Mouse (Mus musculus): ENCODE measurements at regions not wholly inside any gene's neighbourhood (a gene's known extent, or its start where the extent isn't known, plus 50 kb on each side); places are given as distances from the start of the nearest gene placed in this dataset.
"Not testable (repeated sequence)": the region's sequence is repeated elsewhere in the genome, so short reads cannot be mapped to it uniquely, and the experiment has no call there.

DNA sequence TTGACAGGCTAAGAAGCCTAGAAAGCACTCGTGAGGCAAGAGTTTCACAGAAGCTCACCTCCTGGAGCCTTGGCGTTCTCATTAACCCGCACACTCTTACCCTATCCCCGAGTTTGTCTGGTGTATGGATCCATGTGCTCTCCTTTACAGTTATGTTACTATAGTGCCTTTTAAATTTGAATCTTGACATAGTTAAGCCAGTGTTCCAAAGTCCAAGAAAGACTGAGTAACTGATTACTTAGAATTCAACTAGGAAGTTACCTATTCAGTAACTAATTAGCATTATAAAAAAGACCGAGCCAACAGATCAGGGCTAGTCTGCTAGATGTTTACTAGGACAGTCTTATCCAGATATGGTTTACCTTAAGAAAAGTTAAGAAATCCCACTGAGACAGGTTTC is 1386.0 kb upstream of the 1700008P02Rik start:
- WGBS: 67% methylated on average over 5 of the region's 5 CpGs
- Histone ChIP-seq H3K4me3 (ENCODE audit: low read depth, low read length) (no peak overlapping the region), H3K4me1 (ENCODE audit: control insufficient read depth, insufficient read depth, low read length) (no peaks in the 10 kb centered on the region), H3K9ac (replicated peaks; ENCODE audit: low read depth, low read length) (no peak overlapping the region), H3K27ac (ENCODE audit: low read length) (no peak overlapping the region), H3K9me3 (ENCODE audit: control insufficient read depth, low read depth, low read length) (no peaks in the 10 kb centered on the region), H3K27me3 (ENCODE audit: control insufficient read depth, insufficient read depth, low read length) (no peaks in the 10 kb centered on the region), H3K4me2 (replicated peaks; ENCODE audit: low read depth, low read length) (no peak overlapping the region), H3K36me3 (ENCODE audit: control insufficient read depth, insufficient read depth, low read length) (no peaks in the 10 kb centered on the region)
- ATAC-seq (ENCODE audit: insufficient number of reproducible peaks, insufficient read depth, low FRiP score, low read depth): no peak

- H3K4me1 ChIP-seq (ENCODE audit: control insufficient read depth, insufficient read depth, low read length); H3K27ac ChIP-seq (ENCODE audit: low read length); ATAC-seq (ENCODE audit: insufficient number of reproducible peaks, insufficient read depth, low FRiP score, low read depth); H3K36me3 ChIP-seq (ENCODE audit: control insufficient read depth, insufficient read depth, low read length); H3K4me3 ChIP-seq (ENCODE audit: low read depth, low read length); H3K9ac ChIP-seq (replicated peaks; ENCODE audit: low read depth, low read length); H3K27me3 ChIP-seq (ENCODE audit: control insufficient read depth, insufficient read depth, low read length); H3K4me2 ChIP-seq (replicated peaks; ENCODE audit: low read depth, low read length); H3K9me3 ChIP-seq (ENCODE audit: control insufficient read depth, low read depth, low read length): not testable (repeated sequence)
- 87% methylated on average over 2 of the region's 2 CpGs for WGBS
Observed at GRCm38 (mm10) chr3:8005684-8006083, 1385.4 kb upstream of the 1700008P02Rik start.

- ATAC-seq (ENCODE audit: insufficient number of reproducible peaks, insufficient read depth, low FRiP score, low read depth): no peak
- H3K4me3 ChIP-seq (ENCODE audit: low read depth, low read length): no peak overlapping the region
- no peak overlapping the region for H3K27ac ChIP-seq (ENCODE audit: low read length)
- H3K9ac ChIP-seq (replicated peaks; ENCODE audit: low read depth, low read length): no peak overlapping the region
- no peaks in the 10 kb centered on the region for H3K27me3 ChIP-seq (ENCODE audit: control insufficient read depth, insufficient read depth, low read length)
- no peaks in the 10 kb centered on the region for H3K9me3 ChIP-seq (ENCODE audit: control insufficient read depth, low read depth, low read length)
- no peaks in the 10 kb centered on the region for H3K36me3 ChIP-seq (ENCODE audit: control insufficient read depth, insufficient read depth, low read length)
- WGBS: 89% methylated on average over 1 of the region's 1 CpGs
- H3K4me2 ChIP-seq (replicated peaks; ENCODE audit: low read depth, low read length): no peak overlapping the region
- no peaks in the 10 kb centered on the region for H3K4me1 ChIP-seq (ENCODE audit: control insufficient read depth, insufficient read depth, low read length)
Observed at GRCm38 (mm10) chr3:8004271-8004670, 1384.0 kb upstream of the 1700008P02Rik start.

DNA sequence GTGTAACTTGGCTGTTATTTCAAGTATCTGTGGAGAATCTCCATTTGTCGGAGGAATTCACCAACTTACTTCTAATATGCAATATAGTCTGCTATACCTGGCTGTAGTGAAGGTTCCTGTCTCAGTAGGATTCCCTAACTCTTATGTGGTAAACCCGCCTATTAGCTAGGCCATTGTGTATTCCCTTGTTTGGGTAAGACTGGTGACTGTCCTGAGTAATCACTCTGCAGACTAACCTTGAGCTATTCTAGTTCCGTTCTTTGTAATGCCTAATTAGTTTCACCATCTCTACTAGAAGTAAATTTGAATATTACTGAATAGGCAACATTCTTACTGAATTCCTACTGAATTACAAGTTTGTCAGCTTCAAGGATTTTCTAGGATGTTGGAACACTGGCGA is 1380.8 kb upstream of the 1700008P02Rik start:
- Histone ChIP-seq H3K4me2 (replicated peaks; ENCODE audit: low read depth, low read length) (no peak overlapping the region), H3K4me1 (ENCODE audit: control insufficient read depth, insufficient read depth, low read length) (no peaks in the 10 kb centered on the region), H3K36me3 (ENCODE audit: control insufficient read depth, insufficient read depth, low read length) (no peaks in the 10 kb centered on the region), H3K27ac (ENCODE audit: low read length) (no peak overlapping the region), H3K9ac (replicated peaks; ENCODE audit: low read depth, low read length) (no peak overlapping the region), H3K4me3 (ENCODE audit: low read depth, low read length) (no peak overlapping the region), H3K27me3 (ENCODE audit: control insufficient read depth, insufficient read depth, low read length) (no peaks in the 10 kb centered on the region), H3K9me3 (ENCODE audit: control insufficient read depth, low read depth, low read length) (no peaks in the 10 kb centered on the region)
- 84% methylated on average over 4 of the region's 4 CpGs for WGBS
- no peak for ATAC-seq (ENCODE audit: insufficient number of reproducible peaks, insufficient read depth, low FRiP score, low read depth)

- Histone ChIP-seq H3K4me2 (replicated peaks; ENCODE audit: low read depth, low read length) (no peak overlapping the region), H3K27ac (ENCODE audit: low read length) (no peak overlapping the region), H3K4me3 (ENCODE audit: low read depth, low read length) (no peak overlapping the region), H3K4me1 (ENCODE audit: control insufficient read depth, insufficient read depth, low read length) (no peaks in the 10 kb centered on the region), H3K9ac (replicated peaks; ENCODE audit: low read depth, low read length) (no peak overlapping the region), H3K27me3 (ENCODE audit: control insufficient read depth, insufficient read depth, low read length) (no peaks in the 10 kb centered on the region), H3K9me3 (ENCODE audit: control insufficient read depth, low read depth, low read length) (no peaks in the 10 kb centered on the region), H3K36me3 (ENCODE audit: control insufficient read depth, insufficient read depth, low read length) (no peaks in the 10 kb centered on the region)
- 85% methylated on average over 2 of the region's 2 CpGs for WGBS
- ATAC-seq (ENCODE audit: insufficient number of reproducible peaks, insufficient read depth, low FRiP score, low read depth): no peak
Observed at GRCm38 (mm10) chr3:7992322-7992721, 1372.1 kb upstream of the 1700008P02Rik start.

- no peak for ATAC-seq (ENCODE audit: insufficient number of reproducible peaks, insufficient read depth, low FRiP score, low read depth)
- no peaks in the 10 kb centered on the region for H3K9me3 ChIP-seq (ENCODE audit: control insufficient read depth, low read depth, low read length)
- no peaks in the 10 kb centered on the region for H3K27me3 ChIP-seq (ENCODE audit: control insufficient read depth, insufficient read depth, low read length)
- H3K9ac ChIP-seq (replicated peaks; ENCODE audit: low read depth, low read length): no peak overlapping the region
- WGBS: 53% methylated on average over 3 of the region's 3 CpGs
- no peaks in the 10 kb centered on the region for H3K36me3 ChIP-seq (ENCODE audit: control insufficient read depth, insufficient read depth, low read length)
- H3K4me1 ChIP-seq (ENCODE audit: control insufficient read depth, insufficient read depth, low read length): no peaks in the 10 kb centered on the region
- H3K4me3 ChIP-seq (ENCODE audit: low read depth, low read length): no peak overlapping the region
- no peak overlapping the region for H3K27ac ChIP-seq (ENCODE audit: low read length)
- H3K4me2 ChIP-seq (replicated peaks; ENCODE audit: low read depth, low read length): no peak overlapping the region
Observed at GRCm38 (mm10) chr3:7973287-7973686, 1353.0 kb upstream of the 1700008P02Rik start.

- no peak overlapping the region for H3K9ac ChIP-seq (replicated peaks; ENCODE audit: low read depth, low read length)
- H3K9me3 ChIP-seq (ENCODE audit: control insufficient read depth, low read depth, low read length): no peaks in the 10 kb centered on the region
- H3K27ac ChIP-seq (ENCODE audit: low read length): no peak overlapping the region
- H3K4me2 ChIP-seq (replicated peaks; ENCODE audit: low read depth, low read length): no peak overlapping the region
- ATAC-seq (ENCODE audit: insufficient number of reproducible peaks, insufficient read depth, low FRiP score, low read depth): no peak
- no peaks in the 10 kb centered on the region for H3K27me3 ChIP-seq (ENCODE audit: control insufficient read depth, insufficient read depth, low read length)
- H3K4me1 ChIP-seq (ENCODE audit: control insufficient read depth, insufficient read depth, low read length): no peaks in the 10 kb centered on the region
- 91% methylated on average over 1 of the region's 1 CpGs for WGBS
- no peaks in the 10 kb centered on the region for H3K36me3 ChIP-seq (ENCODE audit: control insufficient read depth, insufficient read depth, low read length)
- H3K4me3 ChIP-seq (ENCODE audit: low read depth, low read length): no peak overlapping the region
Observed at GRCm38 (mm10) chr3:7953911-7954310, 1333.7 kb upstream of the 1700008P02Rik start.

GRCm38 (mm10) chr3:7943646-7944381 is 1323.6 kb upstream of the 1700008P02Rik start:
- no peak for ATAC-seq (ENCODE audit: insufficient number of reproducible peaks, insufficient read depth, low FRiP score, low read depth)
- H3K9me3 ChIP-seq (ENCODE audit: control insufficient read depth, low read depth, low read length): no peaks in the 10 kb centered on the region

More at GRCm38 (mm10) chr3:7943646-7944381, 1323.6 kb upstream of the 1700008P02Rik start:
- WGBS: 58% methylated on average over 8 of the region's 8 CpGs
- H3K4me2 ChIP-seq (replicated peaks; ENCODE audit: low read depth, low read length): no peak overlapping the region
- H3K36me3 ChIP-seq (ENCODE audit: control insufficient read depth, insufficient read depth, low read length): no peaks in the 10 kb centered on the region
- H3K4me1 ChIP-seq (ENCODE audit: control insufficient read depth, insufficient read depth, low read length): no peaks in the 10 kb centered on the region
- no peak overlapping the region for H3K4me3 ChIP-seq (ENCODE audit: low read depth, low read length)
- no peak overlapping the region for H3K9ac ChIP-seq (replicated peaks; ENCODE audit: low read depth, low read length)
- no peaks in the 10 kb centered on the region for H3K27me3 ChIP-seq (ENCODE audit: control insufficient read depth, insufficient read depth, low read length)
- H3K27ac ChIP-seq (ENCODE audit: low read length): no peak overlapping the region
